Mouse (Mus musculus): ENCODE data around the gene Nr2c1. TPM values are rescaled to one million over a fixed set of nuclear protein-coding genes. Genes with fewer than 3 reads are reported as not detected.
A peak's percentile ranks its signal among the peaks of the same experiment; 100 is the strongest.

The Nr2c1 gene
- polyA plus RNA-seq, 1 experiment from 2014 or later: 6.9 TPM

- no peak for ATAC-seq
- no peaks in the 10 kb centered on the region for H3K36me3 ChIP-seq (ENCODE audit: control insufficient read depth, insufficient read depth, low read length)
- no peaks in the 10 kb centered on the region for H3K27me3 ChIP-seq (replicated peaks; ENCODE audit: control insufficient read depth, insufficient read depth, low read length)
- H3K4me2 ChIP-seq (ENCODE audit: low read length): no peak overlapping the region
- H3K9me3 ChIP-seq (ENCODE audit: control insufficient read depth, low read length): no peaks in the 10 kb centered on the region
- peaks cover 6% of the 10 kb centered on the region; the same call in 1 of the 2 replicates for H3K4me1 ChIP-seq (ENCODE audit: control insufficient read depth, insufficient read depth, low read depth, low read length)
- WGBS: 65% methylated on average over 8 of the region's 8 CpGs
- H3K27ac ChIP-seq (ENCODE audit: low read depth, low read length): no peak overlapping the region
- H3K9ac ChIP-seq (ENCODE audit: low read depth, low read length): no peak overlapping the region
- no peak overlapping the region for H3K4me3 ChIP-seq (ENCODE audit: low read length)
Measured at GRCm38 (mm10) chr10:94133081-94133480, 14.7 kb upstream of the Nr2c1 start.

GRCm38 (mm10) chr10:94133674-94134073, 14.1 kb upstream of the Nr2c1 start:
- Histone ChIP-seq H3K27ac (ENCODE audit: low read depth, low read length) (no peak overlapping the region), H3K4me2 (ENCODE audit: low read length) (no peak overlapping the region), H3K4me1 (ENCODE audit: control insufficient read depth, insufficient read depth, low read depth, low read length) (peaks cover 6% of the 10 kb centered on the region; the same call in 1 of the 2 replicates), H3K27me3 (replicated peaks; ENCODE audit: control insufficient read depth, insufficient read depth, low read length) (no peaks in the 10 kb centered on the region), H3K9ac (ENCODE audit: low read depth, low read length) (no peak overlapping the region), H3K36me3 (ENCODE audit: control insufficient read depth, insufficient read depth, low read length) (no peaks in the 10 kb centered on the region), H3K9me3 (ENCODE audit: control insufficient read depth, low read length) (no peaks in the 10 kb centered on the region), H3K4me3 (ENCODE audit: low read length) (no peak overlapping the region)
- ATAC-seq: no peak
- WGBS: 91% methylated on average over 7 of the region's 7 CpGs

- Histone ChIP-seq H3K4me1 (ENCODE audit: control insufficient read depth, insufficient read depth, low read depth, low read length) (no peaks in the 10 kb centered on the region), H3K4me3 (ENCODE audit: low read length) (no peak overlapping the region), H3K27me3 (replicated peaks; ENCODE audit: control insufficient read depth, insufficient read depth, low read length) (no peaks in the 10 kb centered on the region), H3K36me3 (ENCODE audit: control insufficient read depth, insufficient read depth, low read length) (no peaks in the 10 kb centered on the region), H3K4me2 (ENCODE audit: low read length) (no peak overlapping the region), H3K9ac (ENCODE audit: low read depth, low read length) (no peak overlapping the region), H3K27ac (ENCODE audit: low read depth, low read length) (no peak overlapping the region), H3K9me3 (ENCODE audit: control insufficient read depth, low read length) (no peaks in the 10 kb centered on the region)
- WGBS: 89% methylated on average over 12 of the region's 12 CpGs
- no peak for ATAC-seq
Measured at GRCm38 (mm10) chr10:94134535-94135390, 13.1 kb upstream of the Nr2c1 start.

DNA sequence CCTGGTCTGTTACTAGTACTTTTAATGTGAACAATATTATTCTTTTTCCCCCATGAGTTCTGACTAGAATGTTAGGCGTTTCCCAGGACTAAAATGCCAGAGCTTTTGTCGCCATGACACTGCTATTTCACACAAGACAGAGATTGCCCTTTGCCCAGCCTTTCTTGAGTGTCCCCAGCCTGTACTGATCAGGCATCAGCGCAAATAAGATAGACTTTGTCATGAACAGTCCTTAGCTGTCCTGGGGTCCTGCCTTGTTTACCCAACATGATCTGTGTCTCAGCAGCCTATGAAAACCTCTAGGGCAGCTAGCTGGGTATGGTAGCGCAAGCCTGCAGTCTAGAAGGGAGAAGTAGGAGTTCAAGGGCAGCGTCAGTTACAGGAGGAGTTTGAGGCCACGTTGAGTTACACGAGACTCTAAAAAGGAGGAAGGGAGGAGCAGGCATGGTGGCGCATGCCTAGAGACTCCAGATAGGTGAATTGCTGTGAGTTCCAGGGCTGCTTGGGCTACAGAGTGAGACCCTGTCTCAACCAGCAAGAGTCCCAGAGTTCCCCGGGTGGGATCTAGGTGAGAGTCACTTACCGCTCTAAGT, 8.8 kb upstream of the Nr2c1 start:
- 94% methylated on average over 10 of the region's 10 CpGs for WGBS
- no peak for ATAC-seq
- Histone ChIP-seq H3K9ac (ENCODE audit: low read depth, low read length) (no peak overlapping the region), H3K27me3 (replicated peaks; ENCODE audit: control insufficient read depth, insufficient read depth, low read length) (no peaks in the 10 kb centered on the region), H3K36me3 (ENCODE audit: control insufficient read depth, insufficient read depth, low read length) (no peaks in the 10 kb centered on the region), H3K4me3 (ENCODE audit: low read length) (no peak overlapping the region), H3K9me3 (ENCODE audit: control insufficient read depth, low read length) (no peaks in the 10 kb centered on the region), H3K27ac (ENCODE audit: low read depth, low read length) (no peak overlapping the region), H3K4me1 (ENCODE audit: control insufficient read depth, insufficient read depth, low read depth, low read length) (no peaks in the 10 kb centered on the region), H3K4me2 (ENCODE audit: low read length) (no peak overlapping the region)

- H3K4me3 ChIP-seq (ENCODE audit: low read length): no peak overlapping the region
- H3K9ac ChIP-seq (ENCODE audit: low read depth, low read length): no peak overlapping the region
- no peaks in the 10 kb centered on the region for H3K9me3 ChIP-seq (ENCODE audit: control insufficient read depth, low read length)
- H3K36me3 ChIP-seq (ENCODE audit: control insufficient read depth, insufficient read depth, low read length): no peaks in the 10 kb centered on the region
- no peak for ATAC-seq
- H3K4me2 ChIP-seq (ENCODE audit: low read length): no peak overlapping the region
- no peaks in the 10 kb centered on the region for H3K27me3 ChIP-seq (replicated peaks; ENCODE audit: control insufficient read depth, insufficient read depth, low read length)
- H3K4me1 ChIP-seq (ENCODE audit: control insufficient read depth, insufficient read depth, low read depth, low read length): no peaks in the 10 kb centered on the region
- WGBS: 83% methylated on average over 3 of the region's 3 CpGs
- H3K27ac ChIP-seq (ENCODE audit: low read depth, low read length): no peak overlapping the region
Measured at GRCm38 (mm10) chr10:94140227-94140931, 7.4 kb upstream of the Nr2c1 start.

- Histone ChIP-seq H3K36me3 (ENCODE audit: control insufficient read depth, insufficient read depth, low read length) (no peaks in the 10 kb centered on the region), H3K27me3 (replicated peaks; ENCODE audit: control insufficient read depth, insufficient read depth, low read length) (no peaks in the 10 kb centered on the region), H3K4me3 (ENCODE audit: low read length) (no peak overlapping the region), H3K4me1 (ENCODE audit: control insufficient read depth, insufficient read depth, low read depth, low read length) (no peaks in the 10 kb centered on the region), H3K9me3 (ENCODE audit: control insufficient read depth, low read length) (no peaks in the 10 kb centered on the region), H3K9ac (ENCODE audit: low read depth, low read length) (no peak overlapping the region), H3K4me2 (ENCODE audit: low read length) (no peak overlapping the region), H3K27ac (ENCODE audit: low read depth, low read length) (no peak overlapping the region)
- no peak for ATAC-seq
- WGBS: 94% methylated on average over 3 of the region's 3 CpGs
Measured at GRCm38 (mm10) chr10:94142427-94142826, 5.4 kb upstream of the Nr2c1 start.

- no peak overlapping the region for H3K4me2 ChIP-seq (ENCODE audit: low read length)
- H3K27me3 ChIP-seq (replicated peaks; ENCODE audit: control insufficient read depth, insufficient read depth, low read length): no peaks in the 10 kb centered on the region
- ATAC-seq: no peak
- H3K9ac ChIP-seq (ENCODE audit: low read depth, low read length): no peak overlapping the region
- no peak overlapping the region for H3K27ac ChIP-seq (ENCODE audit: low read depth, low read length)
- H3K36me3 ChIP-seq (ENCODE audit: control insufficient read depth, insufficient read depth, low read length): no peaks in the 10 kb centered on the region
- no peak overlapping the region for H3K4me3 ChIP-seq (ENCODE audit: low read length)
- no peaks in the 10 kb centered on the region for H3K9me3 ChIP-seq (ENCODE audit: control insufficient read depth, low read length)
- WGBS: 55% methylated on average over 5 of the region's 5 CpGs
- peaks cover 9% of the 10 kb centered on the region for H3K4me1 ChIP-seq (ENCODE audit: control insufficient read depth, insufficient read depth, low read depth, low read length)
Measured at GRCm38 (mm10) chr10:94144581-94144980, 3.2 kb upstream of the Nr2c1 start.

- Histone ChIP-seq H3K4me1 (ENCODE audit: control insufficient read depth, insufficient read depth, low read depth, low read length) (peaks cover 12% of the 10 kb centered on the region), H3K27ac (ENCODE audit: low read depth, low read length) (peak overlapping the region; percentile 79; the same call in 1 of the 2 replicates), H3K36me3 (ENCODE audit: control insufficient read depth, insufficient read depth, low read length) (no peaks in the 10 kb centered on the region), H3K9me3 (ENCODE audit: control insufficient read depth, low read length) (no peaks in the 10 kb centered on the region), H3K27me3 (replicated peaks; ENCODE audit: control insufficient read depth, insufficient read depth, low read length) (no peaks in the 10 kb centered on the region), H3K9ac (ENCODE audit: low read depth, low read length) (peak overlapping the region; percentile 86), H3K4me2 (ENCODE audit: low read length) (peak overlapping the region; percentile 58), H3K4me3 (ENCODE audit: low read length) (peak overlapping the region; percentile 78)
- no peak for ATAC-seq
- 12% methylated on average over 8 of the region's 8 CpGs for WGBS
Measured at GRCm38 (mm10) chr10:94147391-94147755, 450 bp upstream of the Nr2c1 start.

- no peak overlapping the region for H3K27ac ChIP-seq (ENCODE audit: low read depth, low read length)
- H3K9ac ChIP-seq (ENCODE audit: low read depth, low read length): no peak overlapping the region
- ATAC-seq: no peak
- H3K27me3 ChIP-seq (replicated peaks; ENCODE audit: control insufficient read depth, insufficient read depth, low read length): no peaks in the 10 kb centered on the region
- H3K9me3 ChIP-seq (ENCODE audit: control insufficient read depth, low read length): no peaks in the 10 kb centered on the region
- H3K4me2 ChIP-seq (ENCODE audit: low read length): no peak overlapping the region
- H3K4me1 ChIP-seq (ENCODE audit: control insufficient read depth, insufficient read depth, low read depth, low read length): peaks cover 12% of the 10 kb centered on the region
- no peak overlapping the region for H3K4me3 ChIP-seq (ENCODE audit: low read length)
- 83% methylated on average over 4 of the region's 4 CpGs for WGBS
- H3K36me3 ChIP-seq (ENCODE audit: control insufficient read depth, insufficient read depth, low read length): no peaks in the 10 kb centered on the region
Measured at GRCm38 (mm10) chr10:94151488-94151887, 3.7 kb downstream of the Nr2c1 start.
